Mouse (Mus musculus) heart, adult 9 months (tissue): ENCODE results near the gene Pdia6.

ENCODE experiments used
- DNase-seq, 2 experiments: peaks; one replicate each; pipeline ENCODE4 v3.0.0; 2022; ENCODE audit warnings: low spot score in 2 of 2

Gene Pdia6

GRCm38 (mm10) chr12:17263881-17264280, 2.5 kb upstream of the Pdia6 start:
- peak in 1 of 2 experiments; percentile 37 for DNase-seq

GRCm38 (mm10) chr12:17264826-17265225, 1.5 kb upstream of the Pdia6 start:
- DNase-seq: no peak

- DNase-seq: no peak
Observed at GRCm38 (mm10) chr12:17266673-17266990, 287 bp downstream of the Pdia6 start.

DNA sequence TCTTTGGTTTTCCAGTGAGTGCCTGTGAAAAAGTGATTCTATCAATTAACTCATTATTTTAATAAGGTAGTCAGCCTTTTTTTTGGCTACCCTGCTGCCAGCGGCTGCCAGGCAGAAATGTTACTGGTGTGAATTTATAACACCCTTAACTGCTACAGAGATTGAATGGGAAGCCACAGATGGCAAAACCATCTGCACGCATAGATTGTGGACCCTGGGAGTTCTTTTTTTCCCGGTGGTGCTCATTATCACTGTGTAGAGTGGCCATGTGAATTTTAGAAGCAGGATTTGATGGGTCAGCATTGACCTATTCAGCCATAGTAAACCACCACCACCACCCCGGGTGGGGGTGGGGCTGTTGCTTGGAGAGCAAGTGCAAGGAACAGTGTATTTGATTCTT, 971 bp downstream of the Pdia6 start:
- no peak for DNase-seq

GRCm38 (mm10) chr12:17271272-17271671, 4.9 kb downstream of the Pdia6 start:
- DNase-seq: no peak

GRCm38 (mm10) chr12:17273841-17274240, 7.5 kb downstream of the Pdia6 start:
- no peak for DNase-seq

GRCm38 (mm10) chr12:17288496-17288895, 22.2 kb downstream of the Pdia6 start:
- DNase-seq: no peak

GRCm38 (mm10) chr12:17289060-17289459, 22.7 kb downstream of the Pdia6 start:
- no peak for DNase-seq

GRCm38 (mm10) chr12:17289913-17290312, 23.6 kb downstream of the Pdia6 start:
- DNase-seq: no peak

DNA sequence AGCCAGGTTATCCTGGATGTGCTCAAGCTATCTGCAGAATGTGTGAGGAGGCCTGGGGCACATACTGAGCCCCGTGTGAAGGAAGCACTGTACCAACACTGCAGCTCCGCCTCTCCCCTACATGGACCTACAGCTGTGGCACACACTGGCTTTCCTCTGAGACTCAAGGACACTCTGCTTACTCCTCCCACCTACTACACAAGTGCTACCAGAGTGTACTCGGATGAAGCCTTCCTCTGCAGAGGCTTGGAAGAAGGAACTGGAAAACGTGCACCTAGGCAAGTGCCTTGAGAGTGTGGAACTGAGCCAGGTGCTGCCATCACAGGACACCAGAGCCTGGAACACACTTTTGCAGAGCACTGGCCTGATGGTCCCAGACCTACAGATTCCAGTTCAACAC, 24.2 kb downstream of the Pdia6 start:
- no peak for DNase-seq

GRCm38 (mm10) chr12:17296899-17297298, 30.6 kb downstream of the Pdia6 start:
- DNase-seq: no peak

- DNase-seq: no peak
Observed at GRCm38 (mm10) chr12:17299902-17300301, 33.6 kb downstream of the Pdia6 start.

GRCm38 (mm10) chr12:17305445-17305844, 39.1 kb downstream of the Pdia6 start:
- peak in 1 of 2 experiments; percentile 9 for DNase-seq

DNA sequence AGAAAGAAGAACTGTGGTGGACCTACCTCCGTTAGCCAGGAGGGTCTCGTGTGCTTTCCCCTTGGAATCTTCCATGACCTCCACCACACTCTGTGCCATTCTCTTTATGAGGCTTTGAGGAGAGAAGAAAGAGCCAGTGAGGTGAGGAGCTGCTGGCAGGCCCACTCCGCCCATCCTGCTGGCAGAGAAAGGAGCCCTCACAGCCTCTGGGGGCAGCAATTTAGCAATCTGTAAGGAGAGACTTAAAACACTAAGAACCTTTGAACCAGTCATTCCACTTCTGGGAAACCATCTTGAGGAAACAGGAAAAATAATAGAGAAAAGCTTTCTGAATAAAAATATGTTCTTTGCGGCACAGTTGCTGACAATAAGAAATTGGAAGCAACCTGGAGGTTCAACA, 41.9 kb downstream of the Pdia6 start:
- no peak for DNase-seq

DNA sequence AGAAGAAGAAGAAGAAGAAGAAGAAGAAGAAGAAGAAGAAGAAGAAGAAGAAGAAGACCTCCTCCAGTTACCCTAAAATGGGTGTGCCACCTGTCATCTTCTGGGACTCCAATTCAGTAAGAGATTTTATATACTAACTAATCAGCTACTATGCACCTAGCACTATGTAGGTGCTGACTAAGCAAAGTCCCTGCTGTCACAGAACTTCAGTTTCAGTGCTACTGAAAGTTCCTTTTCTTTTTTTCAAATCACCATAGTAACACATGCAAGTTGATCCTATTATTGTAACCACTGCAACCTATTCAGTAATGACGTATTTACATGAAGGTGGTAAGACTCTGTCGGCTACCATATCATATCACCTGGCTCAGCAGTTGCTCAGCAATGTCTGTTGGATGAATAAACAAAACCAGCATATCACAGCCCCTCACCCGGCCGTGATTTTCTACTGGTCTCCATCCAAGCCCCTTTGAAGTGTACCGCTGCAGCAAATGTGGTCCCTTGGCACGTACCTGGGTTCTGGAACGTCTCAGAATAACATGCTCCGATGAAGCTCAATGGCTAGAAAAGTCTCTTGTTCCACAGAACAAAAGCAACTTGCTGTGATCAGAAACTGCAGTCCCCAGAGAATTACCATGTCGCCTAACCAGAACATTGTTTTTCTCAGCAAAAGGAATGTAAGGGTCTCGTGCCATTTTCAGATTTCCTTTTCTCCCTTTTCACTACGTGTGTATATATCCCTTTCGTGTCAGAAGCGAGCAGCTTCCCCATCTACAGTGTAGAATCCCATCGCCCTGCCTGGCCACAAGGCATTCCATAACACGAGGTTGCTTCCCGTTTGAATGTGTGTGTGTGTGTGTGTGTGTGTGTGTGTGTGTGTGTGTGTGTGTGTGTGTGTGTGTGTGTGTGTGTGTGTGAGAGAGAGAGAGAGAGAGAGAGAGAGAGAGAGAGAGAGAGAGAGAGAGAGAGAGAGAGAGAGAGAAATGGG, 44.8 kb downstream of the Pdia6 start:
- DNase-seq: no peak

DNA sequence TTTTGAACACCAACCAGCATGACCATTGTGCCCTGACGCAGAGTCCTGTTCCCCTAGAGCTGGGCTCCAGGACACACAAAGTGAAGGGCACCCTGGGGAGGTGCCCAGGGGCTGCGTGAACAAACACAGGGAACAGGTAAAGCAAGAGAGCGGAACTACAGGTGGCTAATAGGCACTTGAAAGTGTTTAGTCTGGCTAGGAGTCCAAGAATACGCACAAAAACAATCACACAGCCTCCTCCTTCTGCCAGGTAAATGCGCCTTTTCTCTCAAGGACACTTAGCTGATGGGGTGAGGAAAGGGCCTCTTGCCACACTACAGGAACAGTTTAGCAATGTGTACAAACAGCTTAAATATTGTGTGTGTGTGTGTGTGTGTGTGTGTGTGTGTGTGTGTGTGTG, 49.8 kb downstream of the Pdia6 start:
- no peak for DNase-seq

- DNase-seq: no peak
Observed at GRCm38 (mm10) chr12:17317970-17318369, 51.6 kb downstream of the Pdia6 start.

DNA sequence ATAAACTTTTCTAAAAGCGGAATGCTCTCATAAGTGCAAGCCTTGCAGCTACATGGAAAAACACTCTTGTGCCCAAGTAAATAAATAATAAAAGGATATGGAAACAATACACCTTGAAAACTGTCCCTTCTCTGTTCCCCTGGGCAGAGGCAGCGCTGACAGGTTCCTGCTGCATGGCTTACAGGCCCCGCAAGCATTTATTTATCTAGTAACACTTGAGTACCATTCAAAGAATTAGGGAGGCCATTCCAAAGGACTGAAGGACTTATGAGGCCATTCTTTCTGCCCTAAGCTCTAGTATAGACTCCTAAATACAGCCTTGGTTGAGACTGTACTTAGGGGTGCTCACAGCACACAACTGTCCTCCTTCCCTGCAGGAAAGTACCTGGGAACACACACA, 52.1 kb downstream of the Pdia6 start:
- DNase-seq: no peak

- no peak for DNase-seq
Observed at GRCm38 (mm10) chr12:17324549-17325470, 58.5 kb downstream of the Pdia6 start.

DNA sequence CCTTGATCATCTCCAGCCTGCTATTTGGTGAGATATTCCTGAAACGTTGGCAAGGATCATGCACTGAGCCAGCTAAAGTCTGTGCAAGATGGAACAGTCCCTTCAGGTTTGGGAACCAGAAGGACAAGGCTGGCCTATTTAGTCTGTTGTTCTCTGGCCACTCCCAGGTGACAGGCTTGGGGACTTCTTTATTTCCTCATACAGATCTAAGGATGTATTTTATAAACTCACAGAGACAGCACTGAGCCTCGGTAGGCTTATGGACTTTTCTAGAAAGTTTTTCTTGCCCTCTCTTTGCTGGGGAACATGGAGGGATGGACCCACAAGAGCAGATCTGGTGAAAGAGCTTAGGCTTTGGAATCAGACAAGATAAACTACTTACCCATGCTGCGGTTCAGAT, 62.9 kb downstream of the Pdia6 start, which contains the start of gene Atp6v1c2:
TSS of gene Atp6v1c2 (minus strand) at position 101 of the 400 bp plus-strand sequence.
- DNase-seq: no peak

- DNase-seq: no peak
Observed at GRCm38 (mm10) chr12:17333459-17333858, 67.1 kb downstream of the Pdia6 start.
